Mouse (Mus musculus) megakaryocyte, embryonic 14.5 days (primary cell): ENCODE results near the gene Klf9.

Experiments used
- FLI1 ChIP-seq: IDR thresholded peaks from 2 replicates; pipeline ENCODE4 v1.6.1; 2012; ENCODE audit warnings: low read length, inconsistent platforms, mixed read lengths
- GATA1 ChIP-seq: IDR thresholded peaks from 3 replicates; pipeline ENCODE4 v1.6.1; 2012; ENCODE audit warnings: mixed read lengths, low read length, inconsistent platforms, borderline replicate concordance

- TF ChIP-seq GATA1 (no peak), FLI1 (no peak)
Observed at GRCm38 (mm10) chr19:23162387-23162809, 21.4 kb downstream of the Klf9 start.
